Mouse (Mus musculus) liver, embryonic 13.5 days (tissue): ENCODE results near the gene Tmem179. TPM values are rescaled to one million over a fixed set of nuclear protein-coding genes. Genes with fewer than 3 reads are reported as not detected.

Source experiments
- ATAC-seq: fragments of 200-750 bp; cut with Nextera tagmentation; 2 replicates; pipeline ENCODE4 v1.8.0; 2017; ENCODE audit warnings: low read depth, mild to moderate bottlenecking, moderate number of reproducible peaks, moderate library complexity
- DNase-seq: peaks from one replicate; pipeline ENCODE4 v3.0.0; 2022
- H3K27ac ChIP-seq: fragments of 300-500 bp; sonication (generic); 2 replicates; pipeline ENCODE4 v1.5.1; 2015; ENCODE audit warnings: moderate library complexity, mild to moderate bottlenecking, inconsistent platforms
- H3K27me3 ChIP-seq: fragments of 300-500 bp; sonication (generic); 2 replicates; pipeline ENCODE4 v1.6.1; 2015; ENCODE audit warnings: mild to moderate bottlenecking, inconsistent platforms
- H3K36me3 ChIP-seq: fragments of 300-500 bp; sonication (generic); 2 replicates; pipeline ENCODE4 v1.6.1; 2015; ENCODE audit warnings: mild to moderate bottlenecking, inconsistent platforms
- H3K4me1 ChIP-seq: fragments of 300-500 bp; sonication (generic); replicated peaks from 2 replicates; pipeline ENCODE4 v1.6.1; 2015; ENCODE audit warnings: inconsistent platforms
- H3K4me2 ChIP-seq: fragments of 300-500 bp; sonication (generic); 2 replicates; pipeline ENCODE4 v1.6.1; 2015; ENCODE audit warnings: inconsistent platforms, mild to moderate bottlenecking, moderate library complexity
- H3K4me3 ChIP-seq: fragments of 300-500 bp; sonication (generic); replicated peaks from 2 replicates; pipeline ENCODE4 v1.5.1; 2015; ENCODE audit warnings: mild to moderate bottlenecking, inconsistent platforms
- H3K9ac ChIP-seq: fragments of 300-500 bp; sonication (generic); 2 replicates; pipeline ENCODE4 v1.6.1; 2015; ENCODE audit warnings: mild to moderate bottlenecking, inconsistent platforms
- H3K9me3 ChIP-seq: fragments of 300-500 bp; sonication (generic); replicated peaks from 2 replicates; pipeline ENCODE4 v1.6.1; 2016; ENCODE audit warnings: inconsistent platforms
- WGBS: fragments of 180-500 bp; shearing (Covaris S2); methylation state at CpG from one replicate; pipeline ENCODE4 v1.1.7; 2015; ENCODE audit not compliant: insufficient replicate concordance; 5-methylcytosine and 5-hydroxymethylcytosine counted together
- polyA plus RNA-seq: library from polyadenylated mRNA; unstranded; fragments of >200 nt; fragmentation: Nextera tagmentation; extraction: Ambion mirVana; gene quantifications from 2 replicates; pipeline ENCODE4 v1.2.1, GENCODE M21; 2015

Tmem179 gene
- polyA plus RNA-seq, 1 experiment from 2014 or later, result 0.10 TPM

DNA sequence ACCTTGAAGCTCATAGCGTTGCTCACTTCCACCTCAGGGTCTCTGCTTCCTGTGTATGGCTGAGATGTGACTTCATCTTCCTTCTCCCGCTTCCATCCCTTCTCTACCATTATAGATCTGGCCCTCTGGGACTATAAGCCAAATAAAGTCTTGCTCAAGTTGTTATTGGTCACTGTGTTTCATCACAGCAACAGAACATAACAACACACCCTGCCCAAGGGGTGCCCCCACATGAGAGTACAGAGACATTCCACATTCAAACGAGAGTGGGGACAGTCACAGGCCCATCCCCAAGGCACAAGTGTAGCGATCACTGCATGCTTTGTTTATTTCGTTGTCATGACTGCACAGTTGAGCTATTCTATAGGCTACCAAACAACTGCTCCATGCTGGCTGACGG is 20.7 kb upstream of the Tmem179 start:
- no peaks in the 10 kb centered on the region for H3K36me3 ChIP-seq
- H3K9me3 ChIP-seq, result no peaks in the 10 kb centered on the region
- H3K27me3 ChIP-seq, result 0 out of 2 replicates have a peak, but pooled peaks cover 5% of the 10 kb centered on the region
- H3K4me1 ChIP-seq, result no peaks in the 10 kb centered on the region
- WGBS, result 60% methylated on average over 6 of the region's 6 CpGs
- DNase-seq, result no peak
- H3K4me3 ChIP-seq, result no peak overlapping the region
- H3K9ac ChIP-seq, result no peak overlapping the region
- no peak overlapping the region for H3K27ac ChIP-seq
- ATAC-seq, result no peak
- H3K4me2 ChIP-seq, result no peak overlapping the region

- ATAC-seq, result no peak
- no peaks in the 10 kb centered on the region for H3K4me1 ChIP-seq
- H3K4me2 ChIP-seq, result no peak overlapping the region
- no peaks in the 10 kb centered on the region for H3K36me3 ChIP-seq
- 55% methylated on average over 4 of the region's 4 CpGs for WGBS
- H3K4me3 ChIP-seq, result no peak overlapping the region
- H3K9ac ChIP-seq, result no peak overlapping the region
- H3K27me3 ChIP-seq, result 0 out of 2 replicates have a peak, but pooled peaks cover 5% of the 10 kb centered on the region
- DNase-seq, result no peak
- no peak overlapping the region for H3K27ac ChIP-seq
- no peaks in the 10 kb centered on the region for H3K9me3 ChIP-seq
Measured at GRCm38 (mm10) chr12:112533758-112534157, 17.2 kb upstream of the Tmem179 start.

- H3K27me3 ChIP-seq, result no peaks in the 10 kb centered on the region
- 8% methylated on average over 4 of the region's 4 CpGs for WGBS
- ATAC-seq, result peak; percentile 76
- H3K36me3 ChIP-seq, result no peaks in the 10 kb centered on the region
- H3K9ac ChIP-seq, result no peak overlapping the region
- H3K4me2 ChIP-seq, result no peak overlapping the region
- H3K4me1 ChIP-seq, result peaks cover 23% of the 10 kb centered on the region
- no peak overlapping the region for H3K4me3 ChIP-seq
- peak; percentile 13 for DNase-seq
- peak overlapping the region; percentile 34; the same call in 1 of the 2 replicates for H3K27ac ChIP-seq
- H3K9me3 ChIP-seq, result no peaks in the 10 kb centered on the region
Measured at GRCm38 (mm10) chr12:112518105-112518504, 1.6 kb upstream of the Tmem179 start.

DNA sequence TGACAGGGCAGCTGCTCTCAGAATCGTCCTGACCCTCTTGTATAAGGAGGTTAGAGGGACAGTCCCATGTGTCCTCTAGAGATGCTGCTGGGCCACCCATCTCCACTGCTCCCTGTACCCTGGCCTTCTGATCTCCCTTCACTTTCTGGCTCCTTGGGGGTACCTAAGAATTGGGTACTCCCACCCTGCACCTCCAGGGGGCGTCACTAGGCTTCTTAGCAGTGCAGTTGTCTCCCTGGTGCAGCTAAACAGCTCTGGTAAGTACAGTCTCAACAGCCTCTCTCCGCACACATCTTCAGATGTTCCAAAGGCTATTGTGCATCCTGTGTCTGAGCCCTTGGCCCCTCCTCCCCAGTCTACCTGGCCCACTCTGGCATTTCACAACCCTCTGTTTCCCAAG is 1.6 kb downstream of the Tmem179 start:
- Histone ChIP-seq H3K4me1 (peaks cover 23% of the 10 kb centered on the region), H3K27ac (no peak overlapping the region), H3K9me3 (no peaks in the 10 kb centered on the region), H3K4me3 (no peak overlapping the region), H3K9ac (no peak overlapping the region), H3K36me3 (no peaks in the 10 kb centered on the region), H3K27me3 (peaks cover 26% of the 10 kb centered on the region), H3K4me2 (no peak overlapping the region)
- WGBS, result 44% methylated on average over 3 of the region's 3 CpGs
- DNase-seq (no peak), ATAC-seq (no peak)

DNA sequence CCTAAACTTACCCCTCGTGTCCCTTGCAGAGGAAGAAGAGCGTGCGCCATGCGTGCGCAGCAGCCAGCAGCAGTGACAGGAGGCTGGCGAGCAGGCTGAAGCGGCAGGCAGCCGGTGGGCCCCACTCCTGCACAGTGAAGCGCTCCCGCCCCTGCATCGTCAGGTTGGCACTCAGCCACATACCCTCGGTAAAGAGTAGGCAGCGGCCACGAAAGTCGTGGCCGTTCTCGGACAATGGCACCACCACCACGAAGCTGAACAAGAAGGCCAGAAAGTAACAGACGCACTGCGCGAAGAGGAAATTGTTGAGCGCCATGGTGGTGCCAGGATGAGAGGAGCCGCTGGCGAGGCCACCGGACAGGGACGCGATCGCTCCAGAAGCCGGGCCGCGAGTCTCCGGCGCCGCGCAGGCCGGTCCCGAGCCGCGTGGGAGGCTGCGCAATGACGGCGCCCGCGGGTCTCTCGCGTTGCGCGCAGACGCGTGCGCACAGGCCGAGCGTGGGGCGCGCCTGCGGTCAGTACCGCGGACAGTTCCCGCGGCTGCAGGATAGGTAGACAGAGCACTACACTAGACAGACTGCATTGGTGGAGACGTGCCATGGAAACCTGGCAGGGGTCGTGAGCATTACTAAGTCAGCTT is 5.7 kb downstream of the Tmem179 start:
- Histone ChIP-seq H3K4me2 (peak overlapping the region; percentile 38), H3K27me3 (peaks cover 33% of the 10 kb centered on the region), H3K9ac (no peak overlapping the region), H3K4me3 (no peak overlapping the region), H3K9me3 (no peaks in the 10 kb centered on the region), H3K4me1 (no peaks in the 10 kb centered on the region), H3K36me3 (no peaks in the 10 kb centered on the region), H3K27ac (no peak overlapping the region)
- no peak for ATAC-seq
- no peak for DNase-seq
- 4% methylated on average over 62 of the region's 62 CpGs for WGBS

DNA sequence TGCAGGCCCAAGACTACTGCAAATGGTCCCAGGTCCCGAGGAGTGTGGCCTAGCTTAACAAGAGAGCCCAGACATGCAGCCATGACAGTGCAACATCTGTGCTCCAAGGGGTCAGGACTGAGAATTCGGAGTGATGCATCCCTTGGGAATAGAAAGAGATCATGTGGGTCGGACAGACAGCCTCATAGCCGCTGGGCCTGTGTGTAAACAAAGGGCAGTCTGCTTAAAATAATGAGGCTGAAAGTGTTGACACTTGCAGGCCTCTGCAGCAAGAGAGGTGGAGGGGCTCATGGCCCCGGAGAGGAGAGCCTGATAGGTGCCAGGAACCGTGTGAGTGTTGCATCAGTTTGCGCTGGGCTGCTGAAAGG is 6.2 kb downstream of the Tmem179 start:
- 24% methylated on average over 7 of the region's 7 CpGs for WGBS
- DNase-seq, result no peak
- Histone ChIP-seq H3K36me3 (no peaks in the 10 kb centered on the region), H3K9ac (no peak overlapping the region), H3K9me3 (no peaks in the 10 kb centered on the region), H3K4me1 (no peaks in the 10 kb centered on the region), H3K4me3 (no peak overlapping the region), H3K4me2 (no peak overlapping the region), H3K27ac (no peak overlapping the region), H3K27me3 (peaks cover 33% of the 10 kb centered on the region)
- ATAC-seq, result no peak

GRCm38 (mm10) chr12:112507984-112508383 is 8.6 kb downstream of the Tmem179 start:
- Histone ChIP-seq H3K4me1 (peaks cover 8% of the 10 kb centered on the region), H3K36me3 (no peaks in the 10 kb centered on the region), H3K27ac (no peak overlapping the region), H3K9ac (no peak overlapping the region), H3K4me2 (no peak overlapping the region), H3K27me3 (peaks cover 33% of the 10 kb centered on the region), H3K9me3 (no peaks in the 10 kb centered on the region), H3K4me3 (no peak overlapping the region)
- ATAC-seq (no peak), DNase-seq (no peak)
- 61% methylated on average over 3 of the region's 3 CpGs for WGBS

DNA sequence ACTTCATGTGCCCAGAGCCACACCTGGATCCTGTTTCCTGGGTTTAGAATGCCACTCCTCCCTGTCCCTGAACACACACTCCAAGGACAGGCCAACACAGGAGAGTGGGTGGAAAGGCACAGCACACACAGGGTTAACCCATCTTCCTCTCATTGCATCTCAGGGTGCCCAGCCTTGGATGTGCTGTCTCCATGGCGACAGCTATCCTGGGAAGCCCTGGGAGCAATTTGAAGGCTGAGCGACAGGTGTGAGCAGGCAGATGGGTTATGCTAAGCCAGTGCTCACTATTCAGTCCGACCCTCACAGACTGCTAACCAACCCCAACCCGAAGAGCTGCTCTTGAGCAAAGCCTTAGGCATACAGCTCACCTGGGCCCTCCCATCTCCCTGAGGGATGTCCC is 9.3 kb downstream of the Tmem179 start:
- Histone ChIP-seq H3K4me3 (no peak overlapping the region), H3K4me2 (no peak overlapping the region), H3K27ac (no peak overlapping the region), H3K4me1 (peaks cover 12% of the 10 kb centered on the region), H3K36me3 (no peaks in the 10 kb centered on the region), H3K9me3 (no peaks in the 10 kb centered on the region), H3K27me3 (peaks cover 30% of the 10 kb centered on the region), H3K9ac (no peak overlapping the region)
- no peak for DNase-seq
- 38% methylated on average over 4 of the region's 4 CpGs for WGBS
- no peak for ATAC-seq

GRCm38 (mm10) chr12:112506267-112506666 is 10.3 kb downstream of the Tmem179 start:
- H3K4me2 ChIP-seq, result no peak overlapping the region

DNA sequence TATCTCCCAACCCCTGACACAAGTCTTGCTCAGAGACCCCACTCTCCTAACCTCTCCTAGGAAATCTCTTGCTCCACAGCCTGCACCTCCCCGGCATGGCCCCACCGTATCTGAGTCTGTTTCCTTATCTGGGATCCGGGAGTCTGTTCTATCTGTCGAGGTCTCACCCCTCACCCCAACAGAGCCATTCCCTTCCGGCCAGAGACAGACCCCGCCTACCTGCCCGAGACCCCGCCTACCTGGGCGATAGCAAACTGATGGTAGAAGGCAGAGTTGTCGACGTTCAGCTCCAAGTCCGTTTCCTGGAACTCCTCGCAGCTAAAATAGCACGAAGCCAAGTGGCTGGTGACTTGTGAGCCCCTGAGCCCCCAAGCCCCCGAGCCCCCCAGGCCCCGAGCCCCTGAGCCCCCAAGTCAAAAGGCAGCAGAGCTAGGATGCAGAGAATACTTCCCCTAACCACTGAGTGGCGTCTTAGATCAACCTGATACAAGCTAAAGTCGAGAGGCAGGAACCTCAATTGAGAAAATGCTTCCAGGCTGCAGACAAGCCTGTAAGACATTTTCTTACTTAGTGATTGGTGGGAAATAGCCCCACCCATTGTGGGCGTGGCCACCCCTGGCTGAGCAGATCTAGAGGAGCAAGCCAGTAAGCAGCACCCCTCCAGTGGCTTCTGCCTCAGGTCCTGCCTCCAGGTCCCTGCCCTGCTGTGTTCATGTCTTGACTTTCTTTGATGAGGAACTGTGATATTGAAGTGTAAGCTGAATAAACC is 13.4 kb downstream of the Tmem179 start:
- ATAC-seq (peak; percentile 56), DNase-seq (peak; percentile 21)
- Histone ChIP-seq H3K27me3 (0 out of 2 replicates have a peak, but pooled peaks cover 4% of the 10 kb centered on the region), H3K4me1 (peaks cover 12% of the 10 kb centered on the region), H3K36me3 (no peaks in the 10 kb centered on the region), H3K9ac (no peak overlapping the region), H3K4me3 (no peak overlapping the region), H3K27ac (no peak overlapping the region), H3K4me2 (0 out of 2 replicates have a peak overlapping the region, but pooled peaks have one; percentile 14), H3K9me3 (no peaks in the 10 kb centered on the region)
- 6% methylated on average over 19 of the region's 19 CpGs for WGBS

More at GRCm38 (mm10) chr12:112506267-112506666, 10.3 kb downstream of the Tmem179 start:
- H3K9me3 ChIP-seq, result no peaks in the 10 kb centered on the region
- H3K4me3 ChIP-seq, result no peak overlapping the region
- H3K27me3 ChIP-seq, result peaks cover 20% of the 10 kb centered on the region
- ATAC-seq (no peak), DNase-seq (no peak)
- H3K27ac ChIP-seq, result no peak overlapping the region
- 52% methylated on average over 6 of the region's 6 CpGs for WGBS
- H3K4me1 ChIP-seq, result peaks cover 12% of the 10 kb centered on the region
- H3K9ac ChIP-seq, result no peak overlapping the region
- H3K36me3 ChIP-seq, result no peaks in the 10 kb centered on the region

- Histone ChIP-seq H3K9ac (no peak overlapping the region), H3K4me2 (no peak overlapping the region), H3K9me3 (no peaks in the 10 kb centered on the region), H3K36me3 (no peaks in the 10 kb centered on the region), H3K4me1 (peaks cover 11% of the 10 kb centered on the region), H3K27me3 (no peaks in the 10 kb centered on the region), H3K4me3 (no peak overlapping the region), H3K27ac (no peak overlapping the region)
- no peak for DNase-seq
- WGBS, result 30% methylated on average over 11 of the region's 11 CpGs
- no peak for ATAC-seq
Measured at GRCm38 (mm10) chr12:112498683-112499082, 17.9 kb downstream of the Tmem179 start.
